Mouse (Mus musculus): ENCODE measurements around the gene Gm20661. TPM values are rescaled to one million over a fixed set of nuclear protein-coding genes. Genes with fewer than 3 reads are reported as not detected.

Gene Gm20661
- polyA plus RNA-seq, 1 experiment from 2014 or later, result 1.7 TPM

GRCm38 (mm10) chr9:107971690-107972541, 10.9 kb upstream of the Gm20661 start:
- 85% methylated on average over 8 of the region's 8 CpGs for WGBS
- no peak for ATAC-seq (replicated peaks; ENCODE audit: low FRiP score)
- Histone ChIP-seq H3K9me3 (ENCODE audit: control insufficient read depth, low read length) (no peaks in the 10 kb centered on the region), H3K4me1 (replicated peaks; ENCODE audit: control insufficient read depth, insufficient read depth, low read length) (no peaks in the 10 kb centered on the region), H3K4me2 (ENCODE audit: low read depth, low read length, severe bottlenecking) (no peak overlapping the region), H3K4me3 (ENCODE audit: low read depth, low read length) (no peak overlapping the region), H3K27ac (ENCODE audit: low read depth, low read length) (no peak overlapping the region), H3K36me3 (ENCODE audit: control insufficient read depth, insufficient read depth, low read length) (peaks cover 5% of the 10 kb centered on the region; the same call in 1 of the 2 replicates), H3K27me3 (ENCODE audit: control insufficient read depth, insufficient read depth, low read length) (no peaks in the 10 kb centered on the region), H3K9ac (ENCODE audit: low read length) (no peak overlapping the region)
- no peak for DNase-seq (ENCODE audit: low spot score)

GRCm38 (mm10) chr9:107974491-107975171, 8.2 kb upstream of the Gm20661 start:
- no peak overlapping the region for H3K4me2 ChIP-seq (ENCODE audit: low read depth, low read length, severe bottlenecking)
- no peaks in the 10 kb centered on the region for H3K9me3 ChIP-seq (ENCODE audit: control insufficient read depth, low read length)
- ATAC-seq (replicated peaks; ENCODE audit: low FRiP score) (no peak), DNase-seq (ENCODE audit: low spot score) (no peak)
- no peak overlapping the region for H3K4me3 ChIP-seq (ENCODE audit: low read depth, low read length)
- no peak overlapping the region for H3K9ac ChIP-seq (ENCODE audit: low read length)
- no peaks in the 10 kb centered on the region for H3K27me3 ChIP-seq (ENCODE audit: control insufficient read depth, insufficient read depth, low read length)
- H3K4me1 ChIP-seq (replicated peaks; ENCODE audit: control insufficient read depth, insufficient read depth, low read length), result no peaks in the 10 kb centered on the region
- H3K36me3 ChIP-seq (ENCODE audit: control insufficient read depth, insufficient read depth, low read length), result peaks cover 5% of the 10 kb centered on the region; the same call in 1 of the 2 replicates
- peak overlapping the region; percentile 14; the same call in 1 of the 2 replicates for H3K27ac ChIP-seq (ENCODE audit: low read depth, low read length)
- 85% methylated on average over 10 of the region's 10 CpGs for WGBS

- Histone ChIP-seq H3K9ac (ENCODE audit: low read length) (no peak within 1 kb of the TSS), H3K27ac (ENCODE audit: low read depth, low read length) (peak within 1 kb of the TSS; percentile 14; the same call in 1 of the 2 replicates), H3K27me3 (ENCODE audit: control insufficient read depth, insufficient read depth, low read length) (no peaks in the 10 kb centered on the region), H3K4me3 (ENCODE audit: low read depth, low read length) (no peak within 1 kb of the TSS), H3K36me3 (ENCODE audit: control insufficient read depth, insufficient read depth, low read length) (peaks cover 3% of the 10 kb centered on the region; the same call in 1 of the 2 replicates), H3K9me3 (ENCODE audit: control insufficient read depth, low read length) (no peaks in the 10 kb centered on the region), H3K4me1 (replicated peaks; ENCODE audit: control insufficient read depth, insufficient read depth, low read length) (no peaks in the 10 kb centered on the region), H3K4me2 (ENCODE audit: low read depth, low read length, severe bottlenecking) (no peak within 1 kb of the TSS)
- ATAC-seq (replicated peaks; ENCODE audit: low FRiP score) (no peak), DNase-seq (ENCODE audit: low spot score) (no peak)
- WGBS, result 78% methylated on average over 12 of the region's 12 CpGs
Observed at GRCm38 (mm10) chr9:107975399-107976386, 7.2 kb upstream of the Gm20661 start, which contains the start of gene Uba7. Gene Uba7, plus strand, starts transcription at chr9:107975505.

GRCm38 (mm10) chr9:107978815-107979214, 4.0 kb upstream of the Gm20661 start:
- ATAC-seq (replicated peaks; ENCODE audit: low FRiP score), result no peak
- no peak overlapping the region for H3K4me3 ChIP-seq (ENCODE audit: low read depth, low read length)
- no peaks in the 10 kb centered on the region for H3K36me3 ChIP-seq (ENCODE audit: control insufficient read depth, insufficient read depth, low read length)
- no peak overlapping the region for H3K9ac ChIP-seq (ENCODE audit: low read length)
- H3K27ac ChIP-seq (ENCODE audit: low read depth, low read length), result no peak overlapping the region
- no peaks in the 10 kb centered on the region for H3K9me3 ChIP-seq (ENCODE audit: control insufficient read depth, low read length)
- H3K4me2 ChIP-seq (ENCODE audit: low read depth, low read length, severe bottlenecking), result no peak overlapping the region
- DNase-seq (ENCODE audit: low spot score), result no peak
- 87% methylated on average over 12 of the region's 12 CpGs for WGBS
- no peaks in the 10 kb centered on the region for H3K27me3 ChIP-seq (ENCODE audit: control insufficient read depth, insufficient read depth, low read length)
- peaks cover 5% of the 10 kb centered on the region; the same call in 1 of the 2 replicates for H3K4me1 ChIP-seq (replicated peaks; ENCODE audit: control insufficient read depth, insufficient read depth, low read length)

GRCm38 (mm10) chr9:107981684-107982605, 913 bp upstream of the Gm20661 start:
- no peak overlapping the region; the same call in 1 of the 2 replicates for H3K4me2 ChIP-seq (ENCODE audit: low read depth, low read length, severe bottlenecking)
- peak overlapping the region; percentile 62 for H3K27ac ChIP-seq (ENCODE audit: low read depth, low read length)
- no peaks in the 10 kb centered on the region for H3K9me3 ChIP-seq (ENCODE audit: control insufficient read depth, low read length)
- DNase-seq (ENCODE audit: low spot score) (no peak), ATAC-seq (replicated peaks; ENCODE audit: low FRiP score) (no peak)
- peaks cover 11% of the 10 kb centered on the region; the same call in 1 of the 2 replicates for H3K4me1 ChIP-seq (replicated peaks; ENCODE audit: control insufficient read depth, insufficient read depth, low read length)
- H3K4me3 ChIP-seq (ENCODE audit: low read depth, low read length), result no peak overlapping the region
- H3K36me3 ChIP-seq (ENCODE audit: control insufficient read depth, insufficient read depth, low read length), result no peaks in the 10 kb centered on the region
- peaks cover 15% of the 10 kb centered on the region for H3K27me3 ChIP-seq (ENCODE audit: control insufficient read depth, insufficient read depth, low read length)
- H3K9ac ChIP-seq (ENCODE audit: low read length), result no peak overlapping the region; the same call in 1 of the 2 replicates
- 60% methylated on average over 7 of the region's 7 CpGs for WGBS

GRCm38 (mm10) chr9:107983421-107983890, 598 bp downstream of the Gm20661 start:
- Histone ChIP-seq H3K36me3 (ENCODE audit: control insufficient read depth, insufficient read depth, low read length) (no peaks in the 10 kb centered on the region), H3K4me1 (replicated peaks; ENCODE audit: control insufficient read depth, insufficient read depth, low read length) (peaks cover 14% of the 10 kb centered on the region; the same call in 1 of the 2 replicates), H3K9me3 (ENCODE audit: control insufficient read depth, low read length) (no peaks in the 10 kb centered on the region), H3K4me3 (ENCODE audit: low read depth, low read length) (no peak overlapping the region), H3K27me3 (ENCODE audit: control insufficient read depth, insufficient read depth, low read length) (peaks cover 15% of the 10 kb centered on the region), H3K9ac (ENCODE audit: low read length) (no peak overlapping the region), H3K27ac (ENCODE audit: low read depth, low read length) (peak overlapping the region; percentile 77), H3K4me2 (ENCODE audit: low read depth, low read length, severe bottlenecking) (peak overlapping the region; percentile 36)
- WGBS, result 36% methylated on average over 4 of the region's 4 CpGs
- DNase-seq (ENCODE audit: low spot score) (peak; percentile 74), ATAC-seq (replicated peaks; ENCODE audit: low FRiP score) (no peak)

GRCm38 (mm10) chr9:107984052-107984753, 1.3 kb downstream of the Gm20661 start:
- no peak for ATAC-seq (replicated peaks; ENCODE audit: low FRiP score)
- WGBS, result 69% methylated on average over 19 of the region's 19 CpGs
- peaks cover 14% of the 10 kb centered on the region; the same call in 1 of the 2 replicates for H3K4me1 ChIP-seq (replicated peaks; ENCODE audit: control insufficient read depth, insufficient read depth, low read length)
- H3K4me2 ChIP-seq (ENCODE audit: low read depth, low read length, severe bottlenecking), result peak overlapping the region; percentile 84
- H3K27ac ChIP-seq (ENCODE audit: low read depth, low read length), result peak overlapping the region; percentile 37
- H3K27me3 ChIP-seq (ENCODE audit: control insufficient read depth, insufficient read depth, low read length), result peaks cover 15% of the 10 kb centered on the region
- H3K9me3 ChIP-seq (ENCODE audit: control insufficient read depth, low read length), result no peaks in the 10 kb centered on the region
- H3K9ac ChIP-seq (ENCODE audit: low read length), result no peak overlapping the region; the same call in 1 of the 2 replicates
- H3K4me3 ChIP-seq (ENCODE audit: low read depth, low read length), result peak overlapping the region; percentile 53; the same call in 1 of the 2 replicates
- no peaks in the 10 kb centered on the region for H3K36me3 ChIP-seq (ENCODE audit: control insufficient read depth, insufficient read depth, low read length)
- no peak for DNase-seq (ENCODE audit: low spot score)

Measured in forebrain, embryonic 11.5 days (tissue).